Mouse (Mus musculus) spleen, postnatal 36 days (tissue): ENCODE data around the gene Rin3.

Experiments used
- DNase-seq, 2 experiments: peaks; one replicate each; pipeline ENCODE4 v3.0.0; 2022; ENCODE audit warnings: low spot score in 2 of 2, mixed read lengths in 1 of 2

Rin3 gene

GRCm38 (mm10) chr12:102280867-102281503 lies 1.9 kb upstream of the Rin3 start:
- DNase-seq = no peak

DNA sequence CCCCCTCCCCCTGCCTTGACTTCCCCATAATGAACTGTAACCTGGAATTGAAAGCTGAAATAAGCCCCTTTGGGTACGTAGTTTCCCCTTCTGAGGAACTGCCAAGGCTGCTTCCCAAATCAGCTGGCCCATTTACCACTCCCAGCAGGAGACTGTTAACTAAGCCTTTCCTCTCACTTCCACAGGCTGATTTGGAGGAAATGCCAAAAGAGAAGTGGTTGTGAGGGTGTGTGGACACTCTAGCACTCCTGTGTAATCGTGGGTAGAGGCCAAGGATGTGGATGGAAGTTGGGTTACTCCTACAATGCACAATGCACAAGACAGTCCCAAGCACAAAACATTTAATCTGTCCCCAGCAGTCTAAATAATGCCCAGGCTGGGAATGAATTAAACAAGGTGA lies 722 bp upstream of the Rin3 start:
- DNase-seq = peak in 1 of 2 experiments; percentile 23

- DNase-seq = no peak
Measured at GRCm38 (mm10) chr12:102283483-102284266, 827 bp downstream of the Rin3 start.

- no peak for DNase-seq
Measured at GRCm38 (mm10) chr12:102284267-102284610, 1.4 kb downstream of the Rin3 start.

DNA sequence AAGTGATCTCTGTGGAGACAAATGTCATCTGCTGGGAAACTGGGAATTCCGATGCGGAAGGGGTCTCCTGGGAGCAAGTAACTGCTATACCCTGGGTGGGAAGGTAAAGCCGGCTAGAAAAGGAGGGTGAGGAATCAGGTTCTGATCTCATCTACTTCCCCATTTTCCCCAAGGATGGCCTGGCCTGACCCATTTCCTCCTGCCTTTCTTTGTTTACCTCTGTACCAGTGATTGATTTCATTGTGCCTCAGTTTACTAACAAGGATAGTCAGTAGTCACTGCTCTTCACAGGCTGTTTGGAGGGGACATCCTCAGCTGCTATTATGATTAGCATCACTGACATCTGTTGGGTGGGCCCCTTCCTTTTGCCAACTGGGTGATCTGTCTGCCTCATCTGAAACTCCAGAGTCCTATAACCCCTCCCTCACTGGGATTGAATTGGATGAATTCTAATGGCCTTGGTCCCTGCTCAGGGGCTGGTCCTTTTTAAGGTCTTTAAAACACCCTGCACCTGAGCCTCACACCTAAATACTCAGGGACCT lies 1.8 kb downstream of the Rin3 start:
- no peak for DNase-seq

DNA sequence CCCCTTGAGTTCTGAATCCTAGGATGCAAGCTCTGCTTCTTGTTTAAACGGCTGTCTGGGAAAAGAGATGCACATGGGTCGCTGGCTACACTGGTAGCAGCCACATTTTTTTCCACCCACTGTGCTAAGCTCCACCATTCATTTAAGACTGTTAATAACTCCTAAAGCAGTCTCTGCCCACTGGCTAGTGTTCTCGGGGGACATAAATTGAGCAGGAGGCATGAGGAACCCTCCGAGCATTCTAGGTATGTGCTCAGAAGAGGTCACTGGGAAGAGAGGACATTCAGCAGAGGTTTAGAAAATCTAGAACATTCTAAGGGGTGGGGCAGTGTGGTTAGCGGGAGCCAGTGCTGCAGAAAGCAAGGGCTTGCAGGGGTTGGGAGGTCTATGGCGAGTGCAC lies 2.5 kb downstream of the Rin3 start:
- no peak for DNase-seq

GRCm38 (mm10) chr12:102285779-102286178 lies 2.9 kb downstream of the Rin3 start:
- no peak for DNase-seq

DNA sequence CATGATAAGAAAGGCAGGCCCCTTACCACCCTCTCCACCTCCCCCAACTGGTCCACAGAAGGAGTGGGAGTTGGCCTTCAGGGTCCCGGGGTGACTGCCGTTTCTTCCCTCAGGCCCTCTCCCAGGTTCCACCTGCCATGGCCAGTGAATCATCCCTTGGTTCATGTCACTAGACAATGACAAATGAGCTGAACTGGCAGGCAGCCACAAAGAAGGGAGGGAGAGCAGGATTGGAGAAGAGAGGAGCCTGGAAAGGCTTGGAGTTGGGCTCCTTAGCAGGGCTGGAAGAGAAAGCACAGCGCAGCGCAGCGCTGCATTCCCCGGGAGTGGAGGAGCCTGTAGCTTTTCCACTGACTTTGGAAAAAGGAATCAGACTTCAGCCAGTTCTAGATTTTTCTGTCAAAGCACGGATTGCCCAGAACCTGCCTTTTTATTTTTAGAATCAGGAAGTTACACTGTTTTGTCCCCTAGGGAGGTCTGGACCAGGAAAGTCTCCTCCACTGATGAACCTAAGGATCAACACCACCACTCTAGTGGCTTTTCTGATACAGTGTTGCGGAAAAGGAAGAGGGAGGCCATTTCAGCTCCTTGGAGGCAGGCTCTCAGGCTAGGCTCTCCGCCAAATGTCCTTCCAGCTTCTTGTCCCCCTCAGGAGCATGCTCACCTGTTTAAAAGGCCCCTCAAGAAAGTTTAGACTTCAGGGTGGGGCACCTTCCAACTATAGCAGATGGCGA lies 4.0 kb downstream of the Rin3 start:
- DNase-seq = no peak

DNA sequence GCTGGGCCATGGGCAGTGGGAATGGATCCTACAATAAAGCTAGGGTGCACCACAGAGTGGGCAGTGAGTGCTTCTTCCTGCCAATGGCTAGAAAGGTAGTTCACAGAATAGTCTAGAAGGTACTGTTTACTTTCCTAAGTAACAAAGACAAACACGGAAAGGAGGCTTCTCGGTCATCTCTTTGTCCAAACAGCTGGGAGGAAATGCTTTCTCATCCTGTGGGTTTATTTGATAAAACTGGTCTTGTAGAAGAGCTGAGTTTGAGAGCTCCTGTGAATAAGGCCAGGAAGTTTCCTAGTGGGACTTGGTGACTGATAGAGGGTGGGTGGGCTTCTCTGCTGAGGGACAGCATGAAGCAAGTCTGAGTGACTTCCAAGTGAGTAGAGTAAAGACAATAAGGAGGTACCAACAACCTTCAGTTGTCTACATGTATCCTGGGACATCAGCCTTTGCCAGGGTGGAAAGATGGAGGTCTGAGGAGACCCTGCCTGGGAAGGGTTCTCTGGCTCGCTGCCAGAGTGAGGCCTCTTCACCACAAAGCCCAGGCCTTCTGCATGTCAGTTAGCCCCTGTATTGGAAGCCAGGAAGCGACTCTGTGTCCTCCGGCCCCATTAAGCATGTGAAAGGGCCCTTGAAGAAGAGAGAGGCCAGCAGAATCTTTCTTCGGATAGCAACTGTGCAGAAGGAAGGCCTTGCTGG lies 5.2 kb downstream of the Rin3 start:
- no peak for DNase-seq

DNA sequence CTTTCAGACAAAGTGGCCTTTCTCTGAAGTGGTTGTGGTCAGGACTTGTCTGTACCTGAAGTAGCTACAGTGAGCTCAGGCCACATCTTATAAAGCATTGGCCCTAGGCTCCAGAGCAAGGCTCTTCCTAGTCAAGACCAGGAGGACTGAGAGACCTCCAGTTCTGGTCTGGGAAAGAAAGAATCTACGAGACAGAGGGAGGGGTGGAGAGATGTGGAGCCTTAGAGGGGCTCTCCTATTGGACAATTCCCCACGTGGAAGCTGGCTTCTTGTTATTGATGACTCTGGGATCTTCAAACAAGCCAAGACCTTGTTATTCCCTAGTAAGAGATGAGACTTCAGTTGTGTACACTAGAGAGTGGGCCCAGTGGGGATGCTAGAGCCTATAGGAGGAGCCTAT lies 6.0 kb downstream of the Rin3 start:
- DNase-seq = no peak

DNA sequence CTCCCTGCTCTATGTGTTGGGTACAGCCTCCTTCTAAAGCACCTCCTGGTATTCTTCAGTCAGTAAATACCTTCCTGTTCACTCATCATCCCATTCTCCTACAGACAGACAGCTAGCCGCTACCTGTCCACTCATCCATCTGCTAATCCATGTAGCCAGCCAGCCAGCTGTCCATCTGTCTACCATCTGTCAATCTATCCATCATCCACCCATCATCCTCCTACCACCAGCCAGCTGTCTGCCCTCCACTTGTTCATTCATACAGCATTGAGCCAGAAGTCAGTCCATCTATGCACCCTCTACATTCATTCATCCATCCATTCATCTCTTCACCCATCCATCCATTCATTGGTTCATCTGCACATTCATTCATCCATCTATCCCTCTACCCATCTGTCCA lies 6.7 kb downstream of the Rin3 start:
- no peak for DNase-seq

- no peak for DNase-seq
Measured at GRCm38 (mm10) chr12:102290662-102291061, 7.8 kb downstream of the Rin3 start.

GRCm38 (mm10) chr12:102291686-102292085 lies 8.8 kb downstream of the Rin3 start:
- peak; percentile 56 for DNase-seq

DNA sequence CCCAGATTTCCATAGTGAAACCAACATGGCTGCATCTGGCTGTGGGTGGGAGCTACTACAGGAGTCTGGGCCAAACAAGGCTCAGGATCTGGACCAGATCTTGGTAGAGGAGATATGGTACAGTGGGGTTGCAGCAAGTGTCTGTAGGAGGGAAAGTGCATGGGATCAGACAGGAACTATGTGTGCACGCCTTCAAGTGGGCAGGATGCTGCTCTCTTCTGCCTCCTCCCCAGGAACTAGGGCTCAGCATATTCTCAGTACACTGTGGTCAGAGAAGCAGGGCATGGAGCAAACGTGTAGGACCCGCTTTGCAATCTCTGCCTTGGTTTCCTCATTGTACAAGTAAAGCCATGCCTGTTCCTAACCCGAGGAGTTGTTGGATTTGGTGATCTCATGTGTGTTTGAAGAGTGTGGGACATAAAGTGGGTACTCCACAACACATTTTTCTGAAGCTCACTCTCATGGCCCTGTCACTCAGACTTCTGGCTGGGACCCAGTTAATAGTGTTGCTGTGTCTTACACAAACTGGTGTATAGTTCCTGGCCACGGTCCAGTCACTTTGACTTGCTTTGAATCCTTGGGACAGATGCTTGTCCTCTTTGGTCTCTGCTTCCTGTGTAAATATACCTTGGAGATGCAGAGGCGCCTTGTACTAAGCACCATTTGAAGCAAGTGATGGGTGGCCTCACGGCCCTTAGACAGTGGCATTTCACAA lies 9.8 kb downstream of the Rin3 start:
- DNase-seq = no peak

DNA sequence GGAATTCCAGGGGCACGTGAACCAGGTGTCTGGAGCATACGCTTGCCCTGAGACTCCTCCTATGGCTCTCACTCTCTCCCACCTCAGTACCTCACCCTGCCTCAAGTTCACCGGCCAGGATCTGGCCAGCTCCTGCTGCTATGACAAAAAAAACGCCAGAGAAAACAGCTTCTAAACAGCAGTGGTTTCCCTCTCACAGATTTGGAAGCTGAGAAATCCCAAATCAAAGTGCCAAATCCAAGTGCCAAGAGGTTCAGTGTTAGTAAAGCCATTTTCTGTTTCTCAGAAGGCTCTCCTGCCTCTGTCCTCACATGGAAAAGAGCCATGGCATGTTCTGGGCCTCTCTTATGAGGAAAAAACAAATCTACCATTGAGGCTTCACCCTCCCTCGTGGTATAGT lies 11.8 kb downstream of the Rin3 start:
- no peak for DNase-seq

- DNase-seq = peak; percentile 48 to 58
Measured at GRCm38 (mm10) chr12:102295230-102295629, 12.4 kb downstream of the Rin3 start.

DNA sequence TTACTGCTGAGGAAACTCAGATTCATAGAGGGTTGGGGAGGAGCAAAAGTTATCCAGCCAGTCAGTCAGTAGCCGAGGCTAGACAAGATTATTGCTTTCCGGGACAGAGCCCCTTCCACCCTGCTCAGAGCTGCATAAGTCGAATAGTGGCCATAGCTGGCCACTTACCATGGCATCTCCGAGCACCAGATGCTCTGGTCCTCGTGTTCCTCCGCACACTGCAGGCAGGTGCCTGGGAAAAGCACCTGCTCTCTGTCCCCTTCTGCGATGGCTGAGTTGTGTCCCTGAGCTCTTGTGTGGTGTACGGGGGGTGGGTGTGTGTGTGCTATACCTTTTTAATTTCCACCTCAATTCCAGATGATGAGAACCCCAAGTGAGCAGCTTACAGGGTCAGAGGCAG lies 12.8 kb downstream of the Rin3 start:
- no peak for DNase-seq

- DNase-seq = no peak
Measured at GRCm38 (mm10) chr12:102296361-102296760, 13.5 kb downstream of the Rin3 start.

DNA sequence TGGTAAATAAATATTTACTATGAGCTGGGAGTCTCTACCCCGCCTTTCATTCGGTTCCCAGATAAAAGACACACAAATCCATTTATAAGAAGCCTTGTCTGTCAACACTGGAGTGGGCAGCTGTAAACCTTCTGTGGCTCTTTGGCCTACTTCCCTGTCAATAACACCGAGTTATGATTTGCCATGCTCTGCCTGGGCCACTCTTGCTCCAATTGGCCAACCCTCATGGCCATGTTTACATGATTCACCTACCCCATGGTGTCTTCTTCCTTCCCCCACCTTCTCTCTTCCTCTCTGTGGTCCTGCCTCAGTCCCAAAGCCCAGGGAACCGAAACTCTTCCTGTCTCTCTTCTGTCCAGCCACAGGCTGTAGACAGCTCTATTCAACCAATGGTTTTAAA lies 14.1 kb downstream of the Rin3 start:
- no peak for DNase-seq

GRCm38 (mm10) chr12:102299209-102299608 lies 16.4 kb downstream of the Rin3 start:
- no peak for DNase-seq

GRCm38 (mm10) chr12:102301585-102301984 lies 18.7 kb downstream of the Rin3 start:
- DNase-seq = no peak
